In genomic region chr9:62828662-62829086, GRCm38 (mm10) we compare ENCODE assay signal across 8 mouse cellular contexts. TPM values are rescaled to one million over a fixed set of nuclear protein-coding genes. Genes with fewer than 3 reads are reported as not detected.
DNase-seq lines count a peak whose midpoint lies in the region; ATAC-seq and TF ChIP-seq lines count a peak whose summit lies in the region.

No protein-coding gene starts in this region.

- H3K9ac ChIP-seq in embryonic facial prominence, embryonic 13.5 days, result peak overlapping the region; percentile 52; the same call in 1 of the 2 replicates
- no peak overlapping the region for H3K9ac ChIP-seq in heart, adult 2 months (ENCODE audit: low read depth, low read length)
- 0 out of 2 replicates have a peak overlapping the region, but pooled peaks have one; percentile 31 for H3K9ac ChIP-seq in limb, embryonic 13.5 days
- no peak overlapping the region for H3K9ac ChIP-seq in midbrain, embryonic 16.5 days (ENCODE audit: low read depth, low read length)

- 0 out of 2 replicates have a peak, but pooled peaks have one; percentile 21 for TF ChIP-seq POLR2A in heart, adult 2 months (IDR thresholded peaks at IDR 0.05; ENCODE audit: insufficient read depth, low read depth, low read length)

- H3K27me3 ChIP-seq in embryonic facial prominence, embryonic 13.5 days, result no peaks in the 10 kb centered on the region
- H3K27me3 ChIP-seq in heart, adult 2 months (ENCODE audit: control insufficient read depth, insufficient read depth, low read length), result no peaks in the 10 kb centered on the region
- no peaks in the 10 kb centered on the region for H3K27me3 ChIP-seq in limb, embryonic 13.5 days
- H3K27me3 ChIP-seq in midbrain, embryonic 16.5 days (ENCODE audit: control insufficient read depth, insufficient read depth, low read depth, low read length), result no peaks in the 10 kb centered on the region

- H3K79me2 ChIP-seq in heart, adult 2 months (replicated peaks; ENCODE audit: control insufficient read depth, insufficient read depth, low read length), result no peaks in the 10 kb centered on the region

- peak; percentile 84 for ATAC-seq in embryonic facial prominence, embryonic 13.5 days (ENCODE audit: insufficient number of reproducible peaks, insufficient read depth, low FRiP score, low TSS enrichment, low read depth)
- peak; percentile 92 for ATAC-seq in limb, embryonic 13.5 days (ENCODE audit: low FRiP score, low read depth)
- ATAC-seq in midbrain, embryonic 16.5 days, result peak; percentile 90

- peak; percentile 99 for DNase-seq in 3134 (ENCODE audit: extremely low read depth, insufficient read length, low spot score)
- peak; percentile 98 to 99 for DNase-seq in adrenal gland, postnatal 36 days
- DNase-seq in heart, adult 2 months, result peak; percentile 97
- DNase-seq in kidney, adult 8-10 months, result peak; percentile 98 to 99
- DNase-seq in spleen, postnatal 10 days (ENCODE audit: low spot score in 2 of 2), result peak; percentile 92 to 95

- H3K36me3 ChIP-seq in embryonic facial prominence, embryonic 13.5 days, result no peaks in the 10 kb centered on the region
- no peaks in the 10 kb centered on the region for H3K36me3 ChIP-seq in heart, adult 2 months (ENCODE audit: control insufficient read depth, insufficient read depth, low read length)
- H3K36me3 ChIP-seq in limb, embryonic 13.5 days, result no peaks in the 10 kb centered on the region
- H3K36me3 ChIP-seq in midbrain, embryonic 16.5 days (ENCODE audit: control insufficient read depth, insufficient read depth, low read length), result no peaks in the 10 kb centered on the region

- peaks cover 20% of the 10 kb centered on the region for H3K4me1 ChIP-seq in embryonic facial prominence, embryonic 13.5 days
- peaks cover 3% of the 10 kb centered on the region for H3K4me1 ChIP-seq in heart, adult 2 months (ENCODE audit: control insufficient read depth, insufficient read depth, low read length)
- H3K4me1 ChIP-seq in limb, embryonic 13.5 days, result peaks cover 33% of the 10 kb centered on the region
- H3K4me1 ChIP-seq in midbrain, embryonic 16.5 days (ENCODE audit: control insufficient read depth, insufficient read depth, low read length), result peaks cover 27% of the 10 kb centered on the region

- peak overlapping the region; percentile 45 for H3K4me3 ChIP-seq in embryonic facial prominence, embryonic 13.5 days
- H3K4me3 ChIP-seq in heart, adult 2 months, result peak overlapping the region; percentile 13
- H3K4me3 ChIP-seq in limb, embryonic 13.5 days, result peak overlapping the region; percentile 35
- H3K4me3 ChIP-seq in midbrain, embryonic 16.5 days (ENCODE audit: low read depth, low read length), result peak overlapping the region; percentile 39

- TF ChIP-seq CTCF in heart, adult 2 months (IDR thresholded peaks at IDR 0.05), result peak; percentile 95

- TF ChIP-seq EP300 in heart, adult 2 months (IDR thresholded peaks at IDR 0.05; ENCODE audit: insufficient read depth, low read depth, low read length), result peak; percentile 96

- H3K27ac ChIP-seq in embryonic facial prominence, embryonic 13.5 days, result peak overlapping the region; percentile 65; the same call in 1 of the 2 replicates
- peak overlapping the region; percentile 28 for H3K27ac ChIP-seq in heart, adult 2 months
- H3K27ac ChIP-seq in limb, embryonic 13.5 days, result peak overlapping the region; percentile 28; the same call in 1 of the 2 replicates
- H3K27ac ChIP-seq in midbrain, embryonic 16.5 days (ENCODE audit: low read length), result peak overlapping the region; percentile 67

- peak overlapping the region; percentile 62 for H3K4me2 ChIP-seq in embryonic facial prominence, embryonic 13.5 days
- peak overlapping the region; percentile 61 for H3K4me2 ChIP-seq in limb, embryonic 13.5 days (replicated peaks)
- peak overlapping the region; percentile 45 for H3K4me2 ChIP-seq in midbrain, embryonic 16.5 days (ENCODE audit: low read length)

- intact Hi-C loops in heart, adult 2 months (cut with DNase I), result loop anchor here (1.0 to 5.0 kb wide), 3 partner anchors 17 to 81 kb away; partner anchors contain the start of gene Fem1b

- H3K9me3 ChIP-seq in embryonic facial prominence, embryonic 13.5 days, result no peaks in the 10 kb centered on the region
- no peaks in the 10 kb centered on the region for H3K9me3 ChIP-seq in limb, embryonic 13.5 days
- H3K9me3 ChIP-seq in midbrain, embryonic 16.5 days (replicated peaks; ENCODE audit: control insufficient read depth, low read length, poor library complexity, severe bottlenecking), result no peaks in the 10 kb centered on the region

- WGBS in embryonic facial prominence, embryonic 13.5 days, result 1% methylated on average over 23 of the region's 23 CpGs
- WGBS in heart, adult 2 months, result under 1% methylated on average over 23 of the region's 23 CpGs
- WGBS in limb, embryonic 13.5 days, result under 1% methylated on average over 23 of the region's 23 CpGs
- 0% methylated on average over 23 of the region's 23 CpGs for WGBS in midbrain, embryonic 16.5 days

RNA-seq across cellular contexts. Expression of gene Cln6, which starts 9.9 kb away (rescaled TPM):
- total RNA-seq in adrenal gland, postnatal 36 days (2021), result 10 to 100 TPM; 12.3 to 20.2 TPM
- polyA plus RNA-seq in embryonic facial prominence, embryonic 13.5 days (2015; fragmentation: Nextera tagmentation; extraction: Ambion mirVana), result 15.8 and 21.2 TPM in 2 replicates
- total RNA-seq in heart, adult 2 months (2021), result 10 to 100 TPM; 18.3 to 26.0 TPM
- 30.4 and 36.6 TPM in 2 replicates for polyA plus RNA-seq in heart, adult 2 months (2012; rRNA removed)
- 20.3 and 21.3 TPM in 2 replicates for polyA plus RNA-seq in limb, embryonic 13.5 days (2015; fragmentation: Nextera tagmentation; extraction: Ambion mirVana)
- 4.1 and 5.1 TPM in 2 replicates for polyA plus RNA-seq in midbrain, embryonic 16.5 days (2015; fragmentation: Nextera tagmentation; extraction: Ambion mirVana)

RNA-seq across cellular contexts. Expression of gene Fem1b, which starts 16.9 kb away (rescaled TPM):
- 10 to 100 TPM; 37.7 to 43.6 TPM for total RNA-seq in adrenal gland, postnatal 36 days (2021)
- polyA plus RNA-seq in embryonic facial prominence, embryonic 13.5 days (2015; fragmentation: Nextera tagmentation; extraction: Ambion mirVana), result 19.8 and 20.2 TPM in 2 replicates
- 10 to 100 TPM; 16.1 to 16.7 TPM for total RNA-seq in heart, adult 2 months (2021)
- 4.9 and 10.2 TPM in 2 replicates for polyA plus RNA-seq in heart, adult 2 months (2012; rRNA removed)
- 19.4 and 21.9 TPM in 2 replicates for polyA plus RNA-seq in limb, embryonic 13.5 days (2015; fragmentation: Nextera tagmentation; extraction: Ambion mirVana)
- polyA plus RNA-seq in midbrain, embryonic 16.5 days (2015; fragmentation: Nextera tagmentation; extraction: Ambion mirVana), result 64.5 and 69.3 TPM in 2 replicates

RNA-seq across cellular contexts. Expression of gene Calml4, which starts 29.2 kb away (rescaled TPM):
- total RNA-seq in adrenal gland, postnatal 36 days (2021), result 10 to 100 TPM in 1 of 2 experiments, 1 to 10 TPM in 1; 7.9 to 10.6 TPM
- 5.9 and 9.8 TPM in 2 replicates for polyA plus RNA-seq in embryonic facial prominence, embryonic 13.5 days (2015; fragmentation: Nextera tagmentation; extraction: Ambion mirVana)
- 1 to 10 TPM in 1 of 2 experiments, under 1 TPM in 1; 0.93 to 1.4 TPM for total RNA-seq in heart, adult 2 months (2021)
- 0.76 and 1.6 TPM in 2 replicates for polyA plus RNA-seq in heart, adult 2 months (2012; rRNA removed)
- polyA plus RNA-seq in limb, embryonic 13.5 days (2015; fragmentation: Nextera tagmentation; extraction: Ambion mirVana), result 8.9 and 12.8 TPM in 2 replicates
- 10.7 and 11.2 TPM in 2 replicates for polyA plus RNA-seq in midbrain, embryonic 16.5 days (2015; fragmentation: Nextera tagmentation; extraction: Ambion mirVana)

Comparison
In these comparisons a context has a peak if more than half of its experiments do, and no peak if none do; other contexts are left out.
1. Peak in every context shown above with its lines: DNase-seq, ATAC-seq, H3K4me3 ChIP-seq and H3K27ac ChIP-seq.
2. H3K9ac ChIP-seq: peak in embryonic facial prominence, embryonic 13.5 days (single experiment) and limb, embryonic 13.5 days (single experiment); none in heart, adult 2 months (single experiment) and midbrain, embryonic 16.5 days (single experiment).